Mouse (Mus musculus) hindbrain, embryonic 12.5 days (tissue): ENCODE measurements around the gene Tspan4. TPM values are rescaled to one million over a fixed set of nuclear protein-coding genes. Genes with fewer than 3 reads are reported as not detected.

ENCODE experiments used
- ATAC-seq: fragments of 200-750 bp; cut with Nextera tagmentation; 2 replicates; pipeline ENCODE4 v1.8.0; 2017; ENCODE audit warnings: moderate TSS enrichment; ENCODE audit not compliant: low FRiP score
- H3K27ac ChIP-seq: fragments of 300-500 bp; sonication (generic); 2 replicates; pipeline ENCODE4 v1.5.1; 2016; ENCODE audit warnings: mild to moderate bottlenecking
- H3K27me3 ChIP-seq: fragments of 300-500 bp; sonication (generic); 2 replicates; pipeline ENCODE4 v1.6.1; 2016; ENCODE audit warnings: mild to moderate bottlenecking
- H3K36me3 ChIP-seq: fragments of 300-500 bp; sonication (generic); 2 replicates; pipeline ENCODE4 v1.6.1; 2016; ENCODE audit warnings: mild to moderate bottlenecking
- H3K4me1 ChIP-seq: fragments of 300-500 bp; sonication (generic); 2 replicates; pipeline ENCODE4 v1.6.1; 2016
- H3K4me2 ChIP-seq: fragments of 300-500 bp; sonication (generic); replicated peaks from 2 replicates; pipeline ENCODE4 v1.6.1; 2016; ENCODE audit warnings: mild to moderate bottlenecking
- H3K4me3 ChIP-seq: fragments of 300-500 bp; sonication (generic); 2 replicates; pipeline ENCODE4 v1.5.1; 2016; ENCODE audit warnings: mild to moderate bottlenecking
- H3K9ac ChIP-seq: fragments of 300-500 bp; sonication (generic); 2 replicates; pipeline ENCODE4 v1.6.1; 2016; ENCODE audit warnings: mild to moderate bottlenecking, moderate library complexity
- H3K9me3 ChIP-seq: fragments of 300-500 bp; sonication (generic); replicated peaks from 2 replicates; pipeline ENCODE4 v1.6.1; 2016; ENCODE audit warnings: mild to moderate bottlenecking
- WGBS: fragments of 180-500 bp; shearing (Covaris S2); methylation state at CpG from one replicate; pipeline ENCODE4 v1.1.7; 2016; 5-methylcytosine and 5-hydroxymethylcytosine counted together
- polyA plus RNA-seq: library from polyadenylated mRNA; unstranded; fragments of >200 nt; fragmentation: Nextera tagmentation; extraction: Ambion mirVana; gene quantifications from 2 replicates; pipeline ENCODE4 v1.2.1, GENCODE M21; 2016

The Tspan4 gene
- polyA plus RNA-seq, 1 experiment from 2014 or later, result 30.1 TPM

DNA sequence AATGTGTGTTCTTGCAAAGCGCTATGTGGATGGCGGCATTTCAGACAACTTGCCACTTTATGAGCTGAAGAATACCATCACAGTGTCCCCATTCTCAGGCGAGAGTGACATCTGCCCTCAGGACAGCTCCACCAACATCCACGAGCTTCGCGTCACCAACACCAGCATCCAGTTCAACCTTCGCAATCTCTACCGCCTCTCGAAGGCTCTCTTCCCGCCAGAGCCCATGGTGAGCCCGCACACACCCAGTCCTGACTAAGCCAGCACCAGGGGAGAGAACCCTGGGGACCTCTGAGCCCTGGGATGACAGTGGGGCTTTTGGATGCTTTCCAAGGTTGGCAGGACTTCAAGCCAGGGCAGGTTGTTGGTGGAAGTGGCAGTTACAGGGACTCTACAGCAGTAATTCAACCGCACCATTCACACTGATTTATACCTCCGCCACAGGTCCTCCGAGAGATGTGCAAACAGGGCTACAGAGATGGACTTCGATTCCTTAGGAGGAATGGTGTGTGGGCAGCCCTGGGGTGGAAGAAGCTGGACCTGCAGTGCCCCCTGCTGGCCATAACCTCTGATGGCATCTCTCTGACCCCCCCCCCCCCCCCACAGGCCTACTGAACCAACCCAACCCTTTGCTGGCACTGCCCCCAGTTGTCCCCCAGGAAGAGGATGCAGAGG lies 16.9 kb upstream of the Tspan4 start:
- 77% methylated on average over 15 of the region's 15 CpGs for WGBS
- no peaks in the 10 kb centered on the region for H3K9me3 ChIP-seq
- H3K4me3 ChIP-seq, result no peak overlapping the region
- ATAC-seq, result no peak
- H3K27ac ChIP-seq, result no peak overlapping the region
- peaks cover 62% of the 10 kb centered on the region for H3K27me3 ChIP-seq
- peaks cover 27% of the 10 kb centered on the region for H3K4me1 ChIP-seq
- H3K9ac ChIP-seq, result no peak overlapping the region
- H3K36me3 ChIP-seq, result peaks cover 4% of the 10 kb centered on the region; the same call in 1 of the 2 replicates
- no peak overlapping the region for H3K4me2 ChIP-seq

DNA sequence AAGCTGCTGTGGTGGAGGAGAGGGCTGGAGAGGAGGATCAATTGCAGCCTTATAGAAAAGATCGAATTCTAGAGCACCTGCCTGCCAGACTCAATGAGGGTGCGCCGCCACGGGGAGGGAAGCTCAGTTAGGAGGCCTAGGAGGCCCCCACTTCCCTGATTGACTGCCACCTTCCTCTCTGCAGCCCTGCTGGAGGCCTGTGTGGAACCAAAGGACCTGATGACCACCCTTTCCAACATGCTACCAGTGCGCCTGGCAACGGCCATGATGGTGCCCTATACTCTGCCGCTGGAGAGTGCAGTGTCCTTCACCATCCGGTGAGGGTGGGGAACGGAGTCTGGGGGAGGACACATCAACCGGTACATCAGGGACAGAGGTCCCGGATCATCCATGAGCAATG lies 16.4 kb upstream of the Tspan4 start:
- peaks cover 67% of the 10 kb centered on the region for H3K27me3 ChIP-seq
- H3K9ac ChIP-seq, result no peak overlapping the region
- WGBS, result 94% methylated on average over 11 of the region's 11 CpGs
- H3K36me3 ChIP-seq, result peaks cover 4% of the 10 kb centered on the region; the same call in 1 of the 2 replicates
- no peaks in the 10 kb centered on the region for H3K9me3 ChIP-seq
- H3K4me1 ChIP-seq, result peaks cover 27% of the 10 kb centered on the region
- ATAC-seq, result no peak
- no peak overlapping the region for H3K4me3 ChIP-seq
- H3K4me2 ChIP-seq, result no peak overlapping the region
- H3K27ac ChIP-seq, result no peak overlapping the region

DNA sequence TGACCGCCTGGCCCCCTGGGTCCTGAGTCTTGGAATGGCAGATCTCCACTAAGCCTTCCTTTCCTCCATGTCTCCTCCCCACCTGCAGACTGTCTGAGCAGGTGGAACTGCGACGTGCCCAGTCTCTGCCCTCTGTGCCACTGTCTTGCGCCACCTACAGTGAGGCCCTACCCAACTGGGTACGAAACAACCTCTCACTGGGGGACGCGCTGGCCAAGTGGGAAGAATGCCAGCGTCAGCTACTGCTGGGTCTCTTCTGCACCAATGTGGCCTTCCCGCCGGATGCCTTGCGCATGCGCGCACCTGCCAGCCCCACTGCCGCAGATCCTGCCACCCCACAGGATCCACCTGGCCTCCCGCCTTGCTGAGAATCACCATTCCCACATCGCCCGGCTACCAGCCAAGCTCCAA lies 15.7 kb upstream of the Tspan4 start:
- H3K9ac ChIP-seq, result no peak overlapping the region
- H3K4me3 ChIP-seq, result no peak overlapping the region
- ATAC-seq, result no peak
- H3K27ac ChIP-seq, result no peak overlapping the region
- peaks cover 74% of the 10 kb centered on the region for H3K27me3 ChIP-seq
- H3K36me3 ChIP-seq, result peaks cover 4% of the 10 kb centered on the region; the same call in 1 of the 2 replicates
- H3K9me3 ChIP-seq, result no peaks in the 10 kb centered on the region
- 92% methylated on average over 17 of the region's 17 CpGs for WGBS
- H3K4me1 ChIP-seq, result peaks cover 27% of the 10 kb centered on the region
- H3K4me2 ChIP-seq, result no peak overlapping the region

DNA sequence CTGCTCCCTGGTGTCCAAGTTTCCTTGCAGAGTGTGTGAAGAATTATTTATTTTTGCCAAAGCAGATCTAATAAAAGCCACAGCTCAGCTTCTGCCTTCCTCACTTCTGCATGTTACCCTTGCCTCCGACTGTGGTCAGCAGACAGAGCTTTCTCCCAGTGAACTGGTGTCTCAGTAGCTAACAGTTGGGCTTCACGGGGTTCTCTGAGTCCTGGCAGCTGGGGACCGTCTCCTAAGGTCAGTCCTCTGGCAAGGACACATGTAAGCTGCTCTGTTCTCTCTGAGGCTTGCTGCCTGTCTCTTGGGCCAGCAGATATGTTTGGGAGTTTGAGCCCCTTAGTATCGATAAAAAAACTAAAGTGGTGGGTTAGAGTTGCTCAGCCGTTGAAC lies 15.0 kb upstream of the Tspan4 start:
- Histone ChIP-seq H3K9me3 (no peaks in the 10 kb centered on the region), H3K27me3 (peaks cover 81% of the 10 kb centered on the region), H3K4me1 (peaks cover 27% of the 10 kb centered on the region), H3K36me3 (peaks cover 4% of the 10 kb centered on the region; the same call in 1 of the 2 replicates), H3K4me3 (no peak overlapping the region), H3K27ac (no peak overlapping the region), H3K4me2 (no peak overlapping the region), H3K9ac (no peak overlapping the region)
- 68% methylated on average over 5 of the region's 5 CpGs for WGBS
- ATAC-seq, result no peak

DNA sequence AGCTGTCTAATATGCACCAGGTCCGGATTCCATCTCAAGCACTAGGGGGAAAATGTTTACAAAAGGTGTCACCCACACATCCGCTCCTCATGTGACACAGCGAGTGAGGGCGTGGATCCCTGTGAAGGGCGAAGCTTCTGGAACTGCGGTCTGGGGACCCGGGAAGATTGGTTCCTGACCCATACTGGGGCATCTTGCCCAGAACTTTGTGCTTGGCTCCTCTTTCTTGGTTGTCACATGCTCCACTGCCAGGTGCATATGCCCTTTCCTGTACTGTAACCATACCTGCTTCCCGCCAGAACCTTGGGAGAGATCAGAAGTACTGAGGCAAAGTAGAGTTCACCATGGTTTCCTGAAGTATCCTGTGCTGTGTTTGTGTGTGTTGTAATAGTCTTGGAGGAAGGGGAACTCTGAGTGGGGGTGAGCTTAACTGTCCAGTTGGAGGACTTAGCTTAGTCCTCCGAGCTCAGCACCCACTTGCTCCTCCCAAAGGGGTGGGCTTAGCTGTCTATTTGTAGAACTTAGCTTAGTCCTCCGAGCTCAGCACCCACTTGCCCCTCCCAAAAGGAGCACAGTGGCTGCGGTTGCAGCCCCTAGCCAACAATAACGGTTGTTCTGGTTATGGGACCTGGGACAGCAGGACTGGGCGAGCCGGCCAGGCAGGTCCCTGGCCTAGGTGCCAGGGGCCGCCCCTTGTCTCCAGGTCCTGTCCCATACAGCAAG lies 14.5 kb upstream of the Tspan4 start, which contains the start of gene Cracr2b:
Gene Cracr2b (plus strand): TSS at position 704 of the 723 bp plus-strand sequence.
- ATAC-seq, result no peak
- WGBS, result 72% methylated on average over 15 of the region's 15 CpGs
- H3K4me2 ChIP-seq, result peak within 1 kb of the TSS; percentile 59
- no peaks in the 10 kb centered on the region for H3K9me3 ChIP-seq
- peak within 1 kb of the TSS; percentile 35 for H3K4me3 ChIP-seq
- H3K27ac ChIP-seq, result no peak within 1 kb of the TSS
- H3K4me1 ChIP-seq, result peaks cover 31% of the 10 kb centered on the region
- H3K36me3 ChIP-seq, result peaks cover 4% of the 10 kb centered on the region; the same call in 1 of the 2 replicates
- peaks cover 86% of the 10 kb centered on the region for H3K27me3 ChIP-seq
- peak within 1 kb of the TSS; percentile 54 for H3K9ac ChIP-seq

DNA sequence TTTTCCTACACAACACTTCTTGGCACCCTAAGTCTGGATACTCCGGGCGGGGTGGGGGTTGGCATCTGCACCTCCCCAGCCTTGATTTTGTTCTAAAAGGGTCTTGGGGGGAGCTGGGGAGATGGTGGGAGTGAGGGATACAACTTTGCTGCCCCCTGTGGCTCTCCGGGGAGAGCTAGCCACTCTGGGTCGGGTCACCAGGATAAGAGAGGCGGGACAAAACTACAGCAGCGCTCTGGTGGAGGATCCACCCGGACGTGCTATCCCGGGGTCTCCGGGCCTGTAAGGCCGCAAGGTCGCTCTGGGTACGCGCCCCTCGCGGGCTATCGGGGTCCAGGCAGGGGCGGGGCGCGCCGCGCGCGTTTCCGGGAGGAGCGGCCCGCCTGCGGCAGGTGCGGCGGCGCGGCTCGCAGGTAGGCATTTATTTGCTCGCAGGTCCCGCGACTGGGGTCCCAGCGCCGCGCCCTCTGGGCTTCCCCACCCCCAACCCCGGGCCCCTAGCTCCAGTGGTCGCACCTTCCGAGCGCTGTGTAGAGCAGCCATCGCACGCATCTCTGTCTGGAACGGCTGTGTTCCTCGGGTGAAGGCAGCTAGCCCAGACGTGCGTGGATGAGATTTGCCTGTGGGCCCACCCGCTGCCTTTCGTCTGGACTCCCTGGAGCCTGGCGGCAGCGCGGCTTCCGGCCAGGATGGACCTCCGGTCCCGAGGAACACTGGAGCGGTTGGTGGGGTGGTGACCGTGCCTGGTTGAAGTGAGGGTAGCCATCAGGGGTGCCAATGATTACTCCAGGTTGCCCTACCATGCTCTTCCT lies 13.3 kb upstream of the Tspan4 start:
- no peak for ATAC-seq
- no peak overlapping the region for H3K27ac ChIP-seq
- H3K4me2 ChIP-seq, result peak overlapping the region; percentile 59
- peaks cover 22% of the 10 kb centered on the region for H3K4me1 ChIP-seq
- peaks cover 96% of the 10 kb centered on the region for H3K27me3 ChIP-seq
- 3% methylated on average over 50 of the region's 59 CpGs for WGBS
- H3K9ac ChIP-seq, result peak overlapping the region; percentile 54
- H3K9me3 ChIP-seq, result no peaks in the 10 kb centered on the region
- peaks cover 4% of the 10 kb centered on the region; the same call in 1 of the 2 replicates for H3K36me3 ChIP-seq
- H3K4me3 ChIP-seq, result peak overlapping the region; percentile 35

DNA sequence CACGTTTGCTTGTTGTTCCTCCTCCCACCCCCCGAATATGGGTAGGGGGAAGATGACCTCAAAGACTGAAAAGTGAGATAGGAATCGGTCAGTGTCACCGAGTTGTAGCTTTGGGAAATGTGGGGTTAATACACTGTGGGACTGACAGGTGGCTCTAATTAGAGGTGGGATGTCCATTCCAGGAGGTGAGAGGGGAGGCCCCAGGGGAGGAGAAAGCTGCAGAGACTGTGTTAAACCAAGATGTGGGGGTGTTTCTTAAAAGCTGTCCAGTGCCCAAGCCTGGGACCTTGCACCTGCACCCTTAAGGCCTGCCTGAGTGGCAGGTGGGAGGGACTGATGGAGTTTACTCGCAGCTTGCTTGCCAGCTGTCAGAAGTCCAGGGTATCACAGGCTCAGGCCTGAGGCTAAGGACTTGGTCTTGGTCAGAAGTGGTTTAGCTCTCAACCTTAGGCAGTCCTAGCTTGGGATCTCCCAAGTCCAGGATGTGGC lies 12.7 kb upstream of the Tspan4 start:
- 21% methylated on average over 5 of the region's 5 CpGs for WGBS
- Histone ChIP-seq H3K27me3 (peaks cover 91% of the 10 kb centered on the region), H3K4me2 (peak overlapping the region; percentile 59; the same call in 1 of the 2 replicates), H3K4me3 (peak overlapping the region; percentile 35; the same call in 1 of the 2 replicates), H3K4me1 (peaks cover 28% of the 10 kb centered on the region), H3K9ac (peak overlapping the region; percentile 54; the same call in 1 of the 2 replicates), H3K9me3 (no peaks in the 10 kb centered on the region), H3K36me3 (peaks cover 4% of the 10 kb centered on the region; the same call in 1 of the 2 replicates), H3K27ac (no peak overlapping the region)
- no peak for ATAC-seq

DNA sequence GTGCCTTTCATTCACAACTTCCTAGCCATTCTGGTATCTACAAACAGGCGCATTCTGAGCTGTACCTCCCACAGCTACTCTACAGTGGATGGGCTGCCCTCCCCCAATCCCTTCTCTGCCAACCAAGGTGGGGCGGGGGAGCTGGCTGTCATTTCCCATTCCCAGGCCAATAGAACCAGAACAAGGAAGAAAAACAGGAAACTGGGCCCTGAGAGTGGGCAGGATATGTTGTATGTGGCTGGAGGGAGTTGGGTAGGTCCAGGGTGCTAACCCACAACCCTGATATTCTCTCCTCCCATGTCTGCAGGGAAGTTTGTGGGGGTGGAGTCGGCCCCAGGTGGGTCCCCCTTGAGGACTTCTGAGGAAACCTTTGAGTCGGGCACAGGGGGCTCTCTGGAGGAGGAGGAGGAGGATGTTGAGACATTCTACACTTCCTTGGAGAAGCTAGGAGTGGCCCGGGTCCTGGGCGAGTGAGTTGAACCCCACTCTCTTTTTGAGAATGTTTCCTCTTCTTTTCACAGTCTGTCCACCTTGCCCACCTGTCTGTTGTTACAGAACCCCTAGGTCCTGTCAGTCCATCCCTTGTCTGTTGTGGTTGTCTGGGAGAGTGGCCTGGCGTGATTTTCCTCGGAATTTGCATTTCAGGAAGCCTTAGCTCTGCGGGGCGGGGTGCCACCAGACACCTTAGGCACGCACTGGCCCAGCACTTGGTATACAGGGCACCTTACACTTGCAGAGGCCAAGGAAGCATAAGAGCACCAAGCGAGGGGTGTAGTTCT lies 11.0 kb upstream of the Tspan4 start:
- no peak overlapping the region for H3K27ac ChIP-seq
- H3K9ac ChIP-seq, result peak overlapping the region; percentile 8; the same call in 1 of the 2 replicates
- no peaks in the 10 kb centered on the region; the same call in 1 of the 2 replicates for H3K36me3 ChIP-seq
- peaks cover 79% of the 10 kb centered on the region for H3K27me3 ChIP-seq
- H3K4me3 ChIP-seq, result no peak overlapping the region
- 17% methylated on average over 12 of the region's 12 CpGs for WGBS
- ATAC-seq, result no peak
- no peaks in the 10 kb centered on the region for H3K9me3 ChIP-seq
- H3K4me2 ChIP-seq, result peak overlapping the region; percentile 40; the same call in 1 of the 2 replicates
- peaks cover 40% of the 10 kb centered on the region for H3K4me1 ChIP-seq

DNA sequence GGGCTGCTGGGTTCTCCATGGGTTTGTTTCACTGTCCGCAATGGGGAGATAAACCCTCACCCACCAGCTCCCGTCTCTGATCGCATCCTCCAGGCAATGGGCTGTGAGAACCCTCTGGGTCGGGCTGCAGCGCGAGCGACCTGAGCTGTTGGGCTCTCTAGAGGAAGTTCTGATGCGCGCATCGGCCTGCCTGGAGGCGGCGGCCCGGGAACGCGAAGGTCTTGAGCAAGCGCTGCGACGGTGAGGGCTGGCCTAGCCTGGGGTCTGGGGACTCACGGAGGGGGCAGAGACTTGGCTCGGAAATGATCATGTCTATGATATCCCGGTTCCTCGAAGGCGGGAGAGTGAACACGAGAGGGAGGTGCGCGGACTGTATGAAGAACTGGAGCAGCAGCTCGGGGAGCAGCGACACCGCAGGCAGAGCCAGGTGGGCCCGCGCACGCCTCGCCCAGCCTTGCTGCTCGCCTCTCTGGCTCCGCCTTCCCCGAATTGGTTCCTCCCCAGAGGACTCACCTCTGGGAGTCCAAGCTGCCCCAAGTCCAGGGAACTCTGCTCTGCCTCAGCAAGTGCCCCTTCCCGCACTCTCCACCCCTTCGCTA lies 10.3 kb upstream of the Tspan4 start:
- peaks cover 4% of the 10 kb centered on the region; the same call in 1 of the 2 replicates for H3K36me3 ChIP-seq
- H3K4me1 ChIP-seq, result peaks cover 47% of the 10 kb centered on the region
- peak overlapping the region; percentile 9 for H3K9ac ChIP-seq
- H3K4me3 ChIP-seq, result peak overlapping the region; percentile 10
- no peak overlapping the region for H3K27ac ChIP-seq
- peaks cover 72% of the 10 kb centered on the region for H3K27me3 ChIP-seq
- 2% methylated on average over 38 of the region's 38 CpGs for WGBS
- no peaks in the 10 kb centered on the region for H3K9me3 ChIP-seq
- ATAC-seq, result no peak
- peak overlapping the region; percentile 40 for H3K4me2 ChIP-seq

DNA sequence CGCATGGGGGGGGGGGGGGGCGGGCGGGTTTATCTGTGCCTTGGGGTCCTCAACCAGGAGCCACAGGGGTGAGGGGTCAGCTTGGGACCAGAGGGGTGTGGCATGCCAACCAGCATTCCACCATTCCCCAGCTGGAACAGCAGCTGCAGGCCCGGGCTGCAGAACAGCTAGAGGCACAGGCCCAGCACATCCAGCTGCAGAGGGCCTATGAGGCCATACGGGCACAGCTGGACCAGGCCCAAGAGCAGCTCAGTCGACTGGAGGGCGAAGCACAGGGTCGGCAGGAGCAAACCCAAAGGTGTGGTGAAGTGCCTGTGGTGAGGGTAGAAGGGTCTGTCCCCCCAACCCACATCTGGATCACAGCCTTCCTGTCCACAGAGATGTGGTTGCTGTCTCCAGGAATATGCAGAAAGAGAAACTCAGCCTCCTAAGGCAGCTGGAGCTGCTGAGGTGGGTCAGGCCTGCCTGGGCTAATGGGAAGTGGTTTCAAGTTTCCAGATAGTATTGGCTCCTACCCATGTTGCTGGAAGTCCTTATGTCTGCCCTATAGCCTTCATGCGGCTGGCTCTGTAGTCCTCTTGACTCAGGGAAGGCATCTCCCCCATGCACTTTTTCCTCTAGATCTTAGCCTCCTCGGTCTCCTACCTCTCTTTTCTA lies 9.5 kb upstream of the Tspan4 start:
- ATAC-seq, result no peak
- Histone ChIP-seq H3K4me2 (peak overlapping the region; percentile 40; the same call in 1 of the 2 replicates), H3K36me3 (peaks cover 12% of the 10 kb centered on the region), H3K27ac (no peak overlapping the region), H3K4me3 (no peak overlapping the region), H3K9ac (no peak overlapping the region), H3K27me3 (peaks cover 64% of the 10 kb centered on the region), H3K9me3 (no peaks in the 10 kb centered on the region), H3K4me1 (peaks cover 55% of the 10 kb centered on the region)
- WGBS, result 43% methylated on average over 8 of the region's 10 CpGs
